In genomic region chr10:70520143-70521131, GRCm38 (mm10) we compare ENCODE assay signal across 8 mouse cellular contexts.
DNase-seq lines count a peak whose midpoint lies in the region; ATAC-seq and TF ChIP-seq lines count a peak whose summit lies in the region.

No protein-coding gene starts in this region.

- WGBS in embryonic facial prominence, embryonic 14.5 days: under 1% methylated on average over 34 of the region's 38 CpGs
- WGBS in heart, embryonic 13.5 days: 1% methylated on average over 38 of the region's 38 CpGs
- 2% methylated on average over 38 of the region's 38 CpGs for WGBS in midbrain, embryonic 15.5 days
- WGBS in thymus, adult 2 months: 7% methylated on average over 38 of the region's 38 CpGs

- intact Hi-C loops in left cerebral cortex, postnatal 25 days (cut with DNase I): loop anchor here (5.0 kb wide), 1 partner anchor 78 kb away; the partner anchor contains the start of gene Fam13c

- H3K4me2 ChIP-seq in embryonic facial prominence, embryonic 14.5 days (ENCODE audit: low read depth, low read length): peak overlapping the region; percentile 79
- peak overlapping the region; percentile 94 for H3K4me2 ChIP-seq in heart, embryonic 13.5 days
- H3K4me2 ChIP-seq in midbrain, embryonic 15.5 days: peak overlapping the region; percentile 83

- H3K9ac ChIP-seq in embryonic facial prominence, embryonic 14.5 days (ENCODE audit: low read depth, low read length): peak overlapping the region; percentile 56
- peak overlapping the region; percentile 64 for H3K9ac ChIP-seq in heart, embryonic 13.5 days
- peak overlapping the region; percentile 43 for H3K9ac ChIP-seq in midbrain, embryonic 15.5 days

- ATAC-seq in embryonic facial prominence, embryonic 14.5 days (ENCODE audit: low read depth): peak; percentile 77
- ATAC-seq in heart, embryonic 13.5 days (ENCODE audit: extremely low read depth, insufficient number of reproducible peaks, low FRiP score, low TSS enrichment): no peak; the same call in 1 of the 2 replicates
- peak; percentile 86 for ATAC-seq in midbrain, embryonic 15.5 days (replicated peaks)

- H3K4me3 ChIP-seq in embryonic facial prominence, embryonic 14.5 days (ENCODE audit: low read depth, low read length): peak overlapping the region; percentile 37
- H3K4me3 ChIP-seq in heart, embryonic 13.5 days: peak overlapping the region; percentile 51
- H3K4me3 ChIP-seq in midbrain, embryonic 15.5 days: peak overlapping the region; percentile 44
- H3K4me3 ChIP-seq in thymus, adult 2 months (ENCODE audit: control insufficient read depth, insufficient read depth, low read length): no peak overlapping the region

- no peak for TF ChIP-seq POLR2A in thymus, adult 2 months (IDR thresholded peaks at IDR 0.05; ENCODE audit: control insufficient read depth, extremely low read depth, insufficient read depth, low read length, poor library complexity)

- no peaks in the 10 kb centered on the region for H3K9me3 ChIP-seq in embryonic facial prominence, embryonic 14.5 days (ENCODE audit: control insufficient read depth, low read length)
- peaks cover 2% of the 10 kb centered on the region for H3K9me3 ChIP-seq in heart, embryonic 13.5 days
- no peaks in the 10 kb centered on the region for H3K9me3 ChIP-seq in midbrain, embryonic 15.5 days

- no peaks in the 10 kb centered on the region for H3K36me3 ChIP-seq in embryonic facial prominence, embryonic 14.5 days (ENCODE audit: control insufficient read depth, insufficient read depth, low read length)
- peaks cover 15% of the 10 kb centered on the region for H3K36me3 ChIP-seq in heart, embryonic 13.5 days
- H3K36me3 ChIP-seq in midbrain, embryonic 15.5 days (replicated peaks): no peaks in the 10 kb centered on the region; the same call in 1 of the 2 replicates
- no peaks in the 10 kb centered on the region for H3K36me3 ChIP-seq in thymus, adult 2 months (ENCODE audit: control insufficient read depth, insufficient read depth, low read length)

- DNase-seq in 3T3-L1 (ENCODE audit: low read depth, low spot score) (peak; percentile 42), MN1 (ENCODE audit: low spot score) (peak; percentile 63)
- peak; percentile 83 for DNase-seq in embryonic facial prominence, embryonic 14.5 days (ENCODE audit: low spot score)
- peak; percentile 48 to 77 for DNase-seq in left cerebral cortex, postnatal 25 days (ENCODE audit: low spot score in 2 of 2)
- peak; percentile 62 for DNase-seq in telencephalon, adult 2 months (ENCODE audit: low read depth, low spot score)
- no peak for DNase-seq in thymus, adult 2 months

- peak overlapping the region; percentile 79 for H3K27ac ChIP-seq in embryonic facial prominence, embryonic 14.5 days (replicated peaks; ENCODE audit: low read depth, low read length)
- H3K27ac ChIP-seq in heart, embryonic 13.5 days (replicated peaks): peak overlapping the region; percentile 6
- peak overlapping the region; percentile 82 for H3K27ac ChIP-seq in midbrain, embryonic 15.5 days
- H3K27ac ChIP-seq in thymus, adult 2 months (ENCODE audit: control insufficient read depth, insufficient read depth, low read length): no peak overlapping the region

- TF ChIP-seq CTCF in thymus, adult 2 months (IDR thresholded peaks at IDR 0.05; ENCODE audit: borderline replicate concordance, control insufficient read depth, extremely low read depth, insufficient read depth, low read length, poor library complexity): no peak

- no peaks in the 10 kb centered on the region for H3K27me3 ChIP-seq in embryonic facial prominence, embryonic 14.5 days (replicated peaks; ENCODE audit: control insufficient read depth, insufficient read depth, low read length)
- H3K27me3 ChIP-seq in heart, embryonic 13.5 days (replicated peaks): peaks cover 8% of the 10 kb centered on the region; the same call in 1 of the 2 replicates
- no peaks in the 10 kb centered on the region for H3K27me3 ChIP-seq in midbrain, embryonic 15.5 days (replicated peaks)
- no peaks in the 10 kb centered on the region for H3K27me3 ChIP-seq in thymus, adult 2 months (ENCODE audit: control insufficient read depth, insufficient read depth, low read length)

- 0 out of 2 replicates have a peak, but pooled peaks cover 9% of the 10 kb centered on the region for H3K4me1 ChIP-seq in embryonic facial prominence, embryonic 14.5 days (ENCODE audit: control insufficient read depth, insufficient read depth, low read length)
- H3K4me1 ChIP-seq in heart, embryonic 13.5 days: peaks cover 23% of the 10 kb centered on the region
- peaks cover 31% of the 10 kb centered on the region for H3K4me1 ChIP-seq in midbrain, embryonic 15.5 days
- no peaks in the 10 kb centered on the region for H3K4me1 ChIP-seq in thymus, adult 2 months (replicated peaks; ENCODE audit: control insufficient read depth, insufficient read depth, low read length)
